Mouse (Mus musculus) hindbrain, embryonic 11.5 days (tissue): ENCODE data around the gene Prg2. TPM values are rescaled to one million over a fixed set of nuclear protein-coding genes. Genes with fewer than 3 reads are reported as not detected.
A peak's percentile ranks its signal among the peaks of the same experiment; 100 is the strongest.

Experiments used
- ATAC-seq: fragments of 200-750 bp; cut with Nextera tagmentation; 2 replicates; pipeline ENCODE4 v1.8.0; 2017; ENCODE audit warnings: mild to moderate bottlenecking, moderate TSS enrichment, moderate library complexity; ENCODE audit not compliant: low FRiP score
- DNase-seq: peaks from one replicate; pipeline ENCODE4 v3.0.0-alpha.2; 2015; ENCODE audit warnings: low spot score
- H3K27ac ChIP-seq: fragments of 300-500 bp; sonication (generic); 2 replicates; pipeline ENCODE4 v1.5.1; 2014; ENCODE audit warnings: mild to moderate bottlenecking, low read depth, low read length
- H3K27me3 ChIP-seq: fragments of 300-500 bp; sonication (generic); 2 replicates; pipeline ENCODE4 v1.6.1; 2014; ENCODE audit warnings: mild to moderate bottlenecking, low read length, moderate library complexity, mixed read lengths; ENCODE audit not compliant: control insufficient read depth, insufficient read depth
- H3K36me3 ChIP-seq: fragments of 300-500 bp; sonication (generic); 2 replicates; pipeline ENCODE4 v1.6.1; 2014; ENCODE audit warnings: mild to moderate bottlenecking, low read length, moderate library complexity, mixed read lengths; ENCODE audit not compliant: control insufficient read depth, insufficient read depth
- H3K4me1 ChIP-seq: fragments of 300-500 bp; sonication (generic); replicated peaks from 2 replicates; pipeline ENCODE4 v1.6.1; 2014; ENCODE audit warnings: low read length, mixed read lengths; ENCODE audit not compliant: control insufficient read depth, insufficient read depth
- H3K4me2 ChIP-seq: fragments of 300-500 bp; sonication (generic); replicated peaks from 2 replicates; pipeline ENCODE4 v1.6.1; 2014; ENCODE audit warnings: mild to moderate bottlenecking, low read depth, low read length
- H3K4me3 ChIP-seq: fragments of 300-500 bp; sonication (generic); 2 replicates; pipeline ENCODE4 v1.5.1; 2014; ENCODE audit warnings: low read depth, low read length
- H3K9ac ChIP-seq: fragments of 300-500 bp; sonication (generic); 2 replicates; pipeline ENCODE4 v1.6.1; 2014; ENCODE audit warnings: low read depth, low read length
- H3K9me3 ChIP-seq: fragments of 300-500 bp; sonication (generic); 2 replicates; pipeline ENCODE4 v1.6.1; 2016; ENCODE audit warnings: low read length; ENCODE audit not compliant: control insufficient read depth
- WGBS: fragments of 180-500 bp; shearing (Covaris S2); extraction: QIAGEN DNeasy Blood & Tissue Kit; methylation state at CpG from one replicate; pipeline ENCODE4 v1.1.7; 2014; 5-methylcytosine and 5-hydroxymethylcytosine counted together
- polyA plus RNA-seq: library from polyadenylated mRNA; unstranded; fragments of >200 nt; fragmentation: Nextera tagmentation; extraction: Ambion mirVana; gene quantifications from 2 replicates; pipeline ENCODE4 v1.2.1, GENCODE M21; 2014

Prg2 gene
- polyA plus RNA-seq, 1 experiment from 2014 or later, result not detected

DNA sequence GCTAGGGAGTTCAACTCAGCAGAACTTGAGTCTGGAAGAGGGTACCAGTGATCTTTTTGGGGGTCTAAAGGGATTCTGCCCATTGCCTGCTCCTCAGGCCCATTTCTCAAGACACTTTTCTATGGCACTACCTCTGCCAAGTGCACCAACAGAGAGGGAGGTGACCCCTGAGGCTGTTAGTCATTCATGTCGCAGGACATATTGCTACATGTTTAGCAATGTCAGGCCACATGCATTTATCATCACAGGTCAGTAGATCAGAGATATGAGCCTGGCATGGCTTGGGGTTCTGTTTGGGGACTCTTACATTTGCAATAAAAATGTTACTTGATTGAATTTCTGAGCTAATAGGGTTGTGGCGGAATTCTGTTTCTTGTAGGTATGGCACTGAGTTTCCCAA lies 4.7 kb upstream of the Prg2 start:
- no peak overlapping the region for H3K4me2 ChIP-seq
- 92% methylated on average over 2 of the region's 2 CpGs for WGBS
- DNase-seq, result no peak

DNA sequence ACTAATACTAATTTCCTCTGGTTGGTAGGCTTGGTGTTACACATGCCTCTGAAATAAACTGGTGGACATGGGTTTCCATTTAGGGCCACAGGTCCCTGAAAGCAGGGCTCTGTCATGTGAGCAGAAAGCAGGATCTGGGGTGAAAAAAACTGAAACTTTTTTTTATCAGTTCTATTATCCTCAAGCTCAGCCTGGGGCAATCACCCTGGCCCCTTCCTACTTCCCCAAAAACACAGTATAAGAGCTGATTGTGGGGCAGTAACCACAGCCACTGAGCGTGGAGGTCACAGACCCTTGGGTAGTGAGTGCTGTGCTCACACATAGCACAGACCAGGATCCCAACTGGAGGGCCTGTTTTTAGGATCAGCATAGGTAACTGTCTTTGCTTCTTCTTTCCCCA lies 7.7 kb downstream of the Prg2 start, which contains the start of gene Prg3:
Gene Prg3, plus strand, starts transcription at position 286 of the 400 bp plus-strand sequence.
- Histone ChIP-seq H3K9me3 (no peaks in the 10 kb centered on the region), H3K27ac (no peak within 1 kb of the TSS), H3K27me3 (no peaks in the 10 kb centered on the region), H3K9ac (no peak within 1 kb of the TSS), H3K4me3 (no peak within 1 kb of the TSS), H3K4me2 (no peak within 1 kb of the TSS), H3K4me1 (no peaks in the 10 kb centered on the region), H3K36me3 (no peaks in the 10 kb centered on the region)
- 73% methylated on average over 1 of the region's 1 CpGs for WGBS
- no peak for ATAC-seq
- no peak for DNase-seq

More for the DNA sequence above, 4.7 kb upstream of the Prg2 start:
- Histone ChIP-seq H3K27ac (no peak overlapping the region), H3K36me3 (no peaks in the 10 kb centered on the region), H3K9ac (no peak overlapping the region), H3K4me3 (no peak overlapping the region), H3K9me3 (no peaks in the 10 kb centered on the region), H3K27me3 (no peaks in the 10 kb centered on the region), H3K4me1 (no peaks in the 10 kb centered on the region)
- ATAC-seq, result no peak

DNA sequence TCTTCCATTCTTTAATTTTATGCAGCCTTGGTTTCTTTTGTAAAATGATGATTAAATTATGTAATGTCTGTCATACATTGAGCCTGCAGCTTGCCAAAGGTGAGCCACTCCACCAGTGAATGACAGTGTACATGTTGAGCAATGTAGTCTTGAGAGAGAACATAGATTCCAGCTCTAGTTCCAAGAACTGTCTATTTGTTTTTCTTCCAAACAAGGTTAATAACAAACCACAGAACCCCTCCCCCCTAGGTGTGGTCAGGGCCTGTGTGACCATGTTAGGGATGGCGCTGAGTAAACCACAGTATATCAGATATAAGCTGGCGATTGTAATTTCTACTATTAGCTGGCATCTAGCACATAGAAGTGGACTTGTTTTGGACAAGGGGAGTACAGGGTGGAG lies 16.1 kb downstream of the Prg2 start:
- ATAC-seq (no peak), DNase-seq (no peak)
- Histone ChIP-seq H3K27ac (no peak overlapping the region), H3K36me3 (no peaks in the 10 kb centered on the region), H3K4me3 (no peak overlapping the region), H3K9ac (no peak overlapping the region), H3K4me2 (no peak overlapping the region), H3K4me1 (no peaks in the 10 kb centered on the region), H3K9me3 (no peaks in the 10 kb centered on the region), H3K27me3 (no peaks in the 10 kb centered on the region)
- 89% methylated on average over 2 of the region's 2 CpGs for WGBS

- Histone ChIP-seq H3K27me3 (no peaks in the 10 kb centered on the region), H3K36me3 (no peaks in the 10 kb centered on the region), H3K4me2 (no peak overlapping the region), H3K4me1 (no peaks in the 10 kb centered on the region), H3K4me3 (no peak overlapping the region), H3K9ac (no peak overlapping the region), H3K27ac (no peak overlapping the region), H3K9me3 (no peaks in the 10 kb centered on the region)
- DNase-seq (no peak), ATAC-seq (no peak)
- WGBS, result 82% methylated on average over 3 of the region's 3 CpGs
These were observed 19.4 kb downstream of the Prg2 start for GRCm38 (mm10) chr2:84999486-85000181.

DNA sequence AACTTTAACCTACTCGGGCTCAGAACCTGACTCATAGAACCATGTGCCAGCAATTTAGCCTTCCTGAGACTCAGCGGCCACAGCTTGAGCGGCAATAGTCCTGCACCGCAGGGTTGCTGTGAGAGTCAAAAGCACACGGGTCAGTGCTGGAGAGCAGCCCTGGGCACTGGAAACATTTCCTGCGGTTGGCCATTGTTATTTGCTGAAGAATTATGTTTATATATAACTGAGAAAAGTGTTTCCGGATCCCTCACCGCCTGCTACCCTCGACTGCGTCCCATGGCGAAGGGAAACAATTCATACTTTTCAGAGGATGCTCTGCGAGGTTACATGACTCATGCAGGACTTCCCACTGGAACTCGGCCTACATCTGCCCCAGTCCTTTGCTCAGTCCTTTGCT lies 21.2 kb downstream of the Prg2 start:
- H3K4me3 ChIP-seq, result no peak overlapping the region
- H3K36me3 ChIP-seq, result no peaks in the 10 kb centered on the region
- H3K4me2 ChIP-seq, result no peak overlapping the region
- H3K9ac ChIP-seq, result no peak overlapping the region
- no peak overlapping the region for H3K27ac ChIP-seq
- DNase-seq (no peak), ATAC-seq (no peak)
- no peaks in the 10 kb centered on the region for H3K27me3 ChIP-seq
- H3K9me3 ChIP-seq, result no peaks in the 10 kb centered on the region
- no peaks in the 10 kb centered on the region for H3K4me1 ChIP-seq
- WGBS, result 77% methylated on average over 13 of the region's 13 CpGs

DNA sequence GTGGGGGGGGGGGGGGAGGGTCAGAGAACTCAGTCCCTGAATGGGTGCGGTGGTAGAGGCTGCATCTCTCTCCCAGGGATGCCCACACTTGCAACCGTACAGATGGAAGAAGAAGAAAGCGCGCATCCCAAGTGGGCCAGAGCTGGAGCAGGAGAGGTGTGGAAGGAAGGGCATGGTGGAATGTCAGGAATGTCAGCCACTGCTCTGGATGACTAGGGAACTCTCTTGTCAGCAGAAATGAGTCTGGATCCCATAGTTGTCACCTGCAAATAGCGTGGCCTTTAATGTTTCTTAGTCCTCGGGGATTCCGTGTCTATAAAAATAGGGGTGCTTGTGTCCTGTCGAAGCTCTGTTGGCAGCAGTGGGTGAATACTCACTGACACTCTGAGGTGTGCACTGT lies 22.3 kb downstream of the Prg2 start:
- Histone ChIP-seq H3K27ac (no peak overlapping the region), H3K4me1 (no peaks in the 10 kb centered on the region), H3K9ac (no peak overlapping the region), H3K27me3 (no peaks in the 10 kb centered on the region), H3K4me2 (no peak overlapping the region), H3K36me3 (no peaks in the 10 kb centered on the region), H3K9me3 (no peaks in the 10 kb centered on the region), H3K4me3 (no peak overlapping the region)
- DNase-seq (no peak), ATAC-seq (no peak)
- WGBS, result 80% methylated on average over 8 of the region's 8 CpGs

GRCm38 (mm10) chr2:85004341-85004740 lies 24.1 kb downstream of the Prg2 start:
- no peak for DNase-seq
- Histone ChIP-seq H3K4me1 (no peaks in the 10 kb centered on the region), H3K27ac (no peak overlapping the region), H3K4me2 (no peak overlapping the region), H3K27me3 (no peaks in the 10 kb centered on the region), H3K9ac (no peak overlapping the region), H3K36me3 (no peaks in the 10 kb centered on the region), H3K4me3 (no peak overlapping the region), H3K9me3 (no peaks in the 10 kb centered on the region)
- ATAC-seq, result no peak
- 86% methylated on average over 4 of the region's 4 CpGs for WGBS

DNA sequence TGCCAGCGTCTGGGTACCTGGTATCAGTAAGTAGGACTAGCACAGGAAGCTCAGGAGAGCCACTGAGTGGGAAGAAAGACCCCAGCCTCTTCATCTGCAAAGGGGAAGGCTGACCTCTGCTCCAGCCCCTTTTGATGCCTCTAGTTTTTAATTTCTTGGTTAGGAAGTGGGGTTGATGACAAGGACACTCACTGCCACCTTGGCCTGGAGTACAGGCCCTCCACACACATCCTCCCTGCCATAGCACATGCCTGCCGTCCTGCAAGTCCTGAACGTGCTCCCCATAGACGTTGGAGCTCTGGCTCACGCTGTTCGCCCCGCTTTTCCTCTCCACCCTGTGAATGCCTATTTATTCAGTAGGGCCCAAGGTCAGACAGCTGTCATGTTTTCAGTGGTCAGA lies 26.3 kb downstream of the Prg2 start:
- H3K4me2 ChIP-seq, result no peak overlapping the region
- no peak overlapping the region for H3K4me3 ChIP-seq
- 81% methylated on average over 7 of the region's 7 CpGs for WGBS
- ATAC-seq (no peak), DNase-seq (no peak)
- H3K27ac ChIP-seq, result no peak overlapping the region
- no peaks in the 10 kb centered on the region for H3K27me3 ChIP-seq
- H3K4me1 ChIP-seq, result no peaks in the 10 kb centered on the region
- H3K36me3 ChIP-seq, result no peaks in the 10 kb centered on the region
- no peaks in the 10 kb centered on the region for H3K9me3 ChIP-seq
- H3K9ac ChIP-seq, result no peak overlapping the region

- no peak for ATAC-seq
- Histone ChIP-seq H3K27me3 (no peaks in the 10 kb centered on the region), H3K36me3 (no peaks in the 10 kb centered on the region), H3K9ac (no peak overlapping the region), H3K4me2 (no peak overlapping the region), H3K4me3 (no peak overlapping the region), H3K4me1 (no peaks in the 10 kb centered on the region), H3K9me3 (no peaks in the 10 kb centered on the region), H3K27ac (no peak overlapping the region)
- 34% methylated on average over 4 of the region's 4 CpGs for WGBS
- peak; percentile 38 for DNase-seq
These were observed 27.5 kb downstream of the Prg2 start for GRCm38 (mm10) chr2:85007729-85008128.
